Mouse (Mus musculus) CH12.LX (cell line): ENCODE measurements around the gene Gpr146. TPM values are rescaled to one million over a fixed set of nuclear protein-coding genes. Genes with fewer than 3 reads are reported as not detected.

ENCODE experiments used
- DNase-seq: peaks from one replicate; pipeline ENCODE4 v3.0.0-alpha.2; 2013; ENCODE audit errors: extremely low read depth
- H3K27ac ChIP-seq: 2 replicates; pipeline ENCODE4 v1.5.1; 2012; ENCODE audit warnings: low read depth, mild to moderate bottlenecking, control low read depth, moderate library complexity; ENCODE audit not compliant: insufficient read depth
- H3K27me3 ChIP-seq: replicated peaks from 2 replicates; pipeline ENCODE3; 2012; ENCODE audit warnings: inconsistent platforms
- H3K36me3 ChIP-seq, 2 experiments: replicated peaks in 1 of 2; 2 replicates each; pipeline versions ENCODE3 to v1.6.1; 2012; ENCODE audit warnings: inconsistent platforms in 1 of 2, low read length in 1 of 2, mild to moderate bottlenecking in 1 of 2, mixed read lengths in 1 of 2, moderate library complexity in 1 of 2; ENCODE audit not compliant: control insufficient read depth in 1 of 2, insufficient read depth in 1 of 2
- H3K4me1 ChIP-seq, 2 experiments: 2 replicates each; pipeline ENCODE4 v1.6.1; 2012; ENCODE audit warnings: inconsistent platforms in 1 of 2, moderate library complexity in 1 of 2; ENCODE audit not compliant: insufficient read depth in 2 of 2, control insufficient read depth in 1 of 2
- H3K4me2 ChIP-seq: 2 replicates; pipeline ENCODE4 v1.6.1; 2012; ENCODE audit warnings: low read depth, mild to moderate bottlenecking, control low read depth; ENCODE audit not compliant: poor library complexity, insufficient read depth, severe bottlenecking
- H3K4me3 ChIP-seq, 3 experiments: fragments of 150-350 bp in 1 of 3; sonication (generic) in 1 of 3; replicated peaks in 1 of 3; 2 replicates each; pipeline versions ENCODE3 to v1.5.1; 2011 to 2012; ENCODE audit warnings: low read depth in 2 of 3, low read length in 2 of 3, mild to moderate bottlenecking in 2 of 3, moderate library complexity in 2 of 3, control low read depth in 1 of 3, improper control_type of control experiment in 1 of 3, inconsistent platforms in 1 of 3, mixed read lengths in 1 of 3; ENCODE audit not compliant: poor library complexity in 1 of 3
- H3K79me2 ChIP-seq: replicated peaks from 2 replicates; pipeline ENCODE4 v1.6.1; 2012; ENCODE audit warnings: mild to moderate bottlenecking, moderate library complexity; ENCODE audit not compliant: control insufficient read depth, poor library complexity, insufficient read depth, severe bottlenecking; ENCODE audit errors: extremely low read depth
- H3K9ac ChIP-seq: 2 replicates; pipeline ENCODE4 v1.6.1; 2012; ENCODE audit warnings: low read depth, mild to moderate bottlenecking, control low read depth, moderate library complexity; ENCODE audit not compliant: insufficient read depth
- H3K9me3 ChIP-seq: replicated peaks from 2 replicates; pipeline ENCODE3; 2012; ENCODE audit warnings: low read length, inconsistent platforms, mixed read lengths
- BHLHE40 ChIP-seq: IDR thresholded peaks from 2 replicates; pipeline ENCODE4 v1.6.1; 2011; ENCODE audit warnings: mild to moderate bottlenecking, low read depth, low read length, improper control_type of control experiment
- CHD1 ChIP-seq: IDR thresholded peaks from 2 replicates; pipeline ENCODE4 v1.6.1; 2012; ENCODE audit warnings: low read depth, low read length, improper control_type of control experiment, inconsistent platforms
- CTCF ChIP-seq, 2 experiments: IDR thresholded peaks in 1 of 2; conservative IDR thresholded peaks in 1 of 2; 2 replicates each; pipeline ENCODE4 v1.5.1; 2011 to 2012; ENCODE audit warnings: low read depth in 2 of 2, low read length in 2 of 2, improper control_type of control experiment in 1 of 2, inconsistent platforms in 1 of 2, mild to moderate bottlenecking in 1 of 2, moderate library complexity in 1 of 2
- E2F4 ChIP-seq: IDR thresholded peaks from 2 replicates; pipeline ENCODE4 v1.6.1; 2011; ENCODE audit warnings: low read depth, low read length, improper control_type of control experiment; ENCODE audit not compliant: insufficient replicate concordance
- ELF1 ChIP-seq: IDR thresholded peaks from 2 replicates; pipeline ENCODE4 v1.6.1; 2014; ENCODE audit warnings: low read depth, mild to moderate bottlenecking, inconsistent platforms, low read length, improper control_type of control experiment
- EP300 ChIP-seq: IDR thresholded peaks from 2 replicates; pipeline ENCODE4 v1.6.1; 2011; ENCODE audit warnings: low read length, improper control_type of control experiment
- IRF4 ChIP-seq: IDR thresholded peaks from 2 replicates; pipeline ENCODE4 v1.6.1; 2014; ENCODE audit warnings: low read depth, mild to moderate bottlenecking, inconsistent platforms, low read length, improper control_type of control experiment
- JUN ChIP-seq: IDR thresholded peaks from 2 replicates; pipeline ENCODE4 v1.6.1; 2011; ENCODE audit warnings: low read depth, mild to moderate bottlenecking, low read length, improper control_type of control experiment, moderate library complexity; ENCODE audit not compliant: insufficient read depth
- KAT2A ChIP-seq: IDR thresholded peaks from 2 replicates; pipeline ENCODE4 v1.6.1; 2012; ENCODE audit warnings: low read length, improper control_type of control experiment, inconsistent platforms; ENCODE audit not compliant: insufficient replicate concordance
- MAX ChIP-seq: IDR thresholded peaks from 2 replicates; pipeline ENCODE4 v1.6.1; 2011; ENCODE audit warnings: low read length, improper control_type of control experiment
- MAZ ChIP-seq: IDR thresholded peaks from 2 replicates; pipeline ENCODE4 v1.6.1; 2012; ENCODE audit warnings: low read depth, mild to moderate bottlenecking, inconsistent platforms, low read length, improper control_type of control experiment, moderate library complexity
- NRF1 ChIP-seq: IDR thresholded peaks from 2 replicates; pipeline ENCODE4 v1.6.1; 2014; ENCODE audit warnings: low read depth, mild to moderate bottlenecking, inconsistent platforms, low read length, improper control_type of control experiment, moderate library complexity
- PAX5 ChIP-seq: IDR thresholded peaks from 2 replicates; pipeline ENCODE4 v1.6.1; 2012; ENCODE audit warnings: low read length, inconsistent platforms, mixed read lengths
- POLR2A ChIP-seq: IDR thresholded peaks from 2 replicates; pipeline ENCODE4 v1.6.1; 2011; ENCODE audit warnings: low read depth, mild to moderate bottlenecking, improper control_type of control experiment, low read length
- RAD21 ChIP-seq: IDR thresholded peaks from 2 replicates; pipeline ENCODE4 v1.6.1; 2011; ENCODE audit warnings: low read depth, mild to moderate bottlenecking, low read length, improper control_type of control experiment, moderate library complexity
- RCOR1 ChIP-seq: conservative IDR thresholded peaks from 2 replicates; pipeline ENCODE4 v1.6.1; 2012; ENCODE audit warnings: low read depth, mild to moderate bottlenecking, inconsistent platforms, low read length, improper control_type of control experiment
- TBP ChIP-seq: conservative IDR thresholded peaks from 2 replicates; pipeline ENCODE4 v1.6.1; 2011; ENCODE audit warnings: low read depth, low read length, improper control_type of control experiment
- TCF12 ChIP-seq: IDR thresholded peaks from 2 replicates; pipeline ENCODE4 v1.6.1; 2014; ENCODE audit warnings: low read depth, mild to moderate bottlenecking, inconsistent platforms, low read length, improper control_type of control experiment
- UBTF ChIP-seq: IDR thresholded peaks from 2 replicates; pipeline ENCODE4 v1.6.1; 2012; ENCODE audit warnings: low read depth, mild to moderate bottlenecking, inconsistent platforms, low read length, improper control_type of control experiment, moderate library complexity
- USF1 ChIP-seq: IDR thresholded peaks from 2 replicates; pipeline ENCODE4 v1.6.1; 2014; ENCODE audit warnings: low read depth, mild to moderate bottlenecking, inconsistent platforms, low read length, improper control_type of control experiment
- ZKSCAN1 ChIP-seq: IDR thresholded peaks from 2 replicates; pipeline ENCODE4 v1.6.1; 2012; ENCODE audit warnings: low read depth, inconsistent platforms, low read length, improper control_type of control experiment, borderline replicate concordance
- ZMIZ1 ChIP-seq: IDR thresholded peaks from 2 replicates; pipeline ENCODE4 v1.6.1; 2012; ENCODE audit warnings: low read depth, mild to moderate bottlenecking, inconsistent platforms, low read length, improper control_type of control experiment
- ZNF384 ChIP-seq: IDR thresholded peaks from 2 replicates; pipeline ENCODE4 v1.6.1; 2012; ENCODE audit warnings: low read depth, low read length, improper control_type of control experiment, inconsistent platforms
- dilution Hi-C: fragments of 300-500 bp; cut with MboI; formaldehyde crosslinking; loops from 2 replicates; pipeline ENCODE4 v1.14.3; 2020; ENCODE audit warnings: low sequenced_read_pairs; ENCODE audit not compliant: extremely low pct_unique_long_range_greater_than_20kb, extremely low pct_ligation_motif_present
- in situ Hi-C: fragments of 300-500 bp; cut with MboI; formaldehyde crosslinking; loops from 3 replicates; pipeline ENCODE4 v1.14.3; 2019; ENCODE audit warnings: low sequenced_read_pairs, low pct_ligation_motif_present, low pct_unique_long_range_greater_than_20kb, mixed read lengths
- polyA plus RNA-seq: library from polyadenylated mRNA; unstranded; fragments of >175 nt; gene quantifications from 2 replicates; pipeline ENCODE4 v1.2.1, GENCODE M21; 2012; ENCODE audit warnings: low read depth; ENCODE audit not compliant: insufficient read length
- total RNA-seq, 2 experiments: library from RNA; depleted of rRNA; stranded (reverse); fragments of 300-350 nt in 1 of 2; fragments of >200 nt in 1 of 2; gene quantifications; 2 replicates each; pipeline ENCODE4 v1.2.3; 2012 to 2014

Gpr146 gene
- total and polyA plus RNA-seq, 3 experiments = 0.13 TPM; not detected in 2

DNA sequence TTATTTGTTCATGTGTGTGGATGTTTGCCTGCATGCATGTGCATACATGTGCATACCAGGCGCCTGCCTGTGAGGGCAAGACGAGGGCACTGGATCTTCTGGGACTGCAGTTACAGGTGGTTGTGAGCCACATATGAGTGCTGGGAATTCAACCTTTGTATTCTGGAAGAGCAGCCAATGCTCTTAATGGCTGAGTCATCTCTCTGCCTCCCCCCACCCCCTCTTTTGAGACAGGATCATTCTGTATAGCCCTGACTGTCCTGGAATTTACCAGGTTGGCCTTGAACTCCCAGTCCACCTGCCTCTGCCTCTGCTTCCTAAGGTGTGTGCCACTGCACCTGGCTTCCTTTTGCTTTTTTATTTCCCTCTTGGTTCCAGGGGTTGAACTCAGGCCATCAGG, 2.7 kb upstream of the Gpr146 start:
- H3K27ac ChIP-seq = no peak overlapping the region
- no peak overlapping the region for H3K9ac ChIP-seq
- H3K4me1 ChIP-seq = peaks cover 7% of the 10 kb centered on the region in 2 experiments; a peak in 3 of 4 replicates
- H3K36me3 ChIP-seq = peaks cover 0 to 33% of the 10 kb centered on the region in 2 experiments
- H3K27me3 ChIP-seq = no peaks in the 10 kb centered on the region
- in situ Hi-C loops (loop anchor here (25.0 kb wide), 1 partner anchor 87 kb away; the partner anchor contains the start of gene 3110082I17Rik), dilution Hi-C loops (no loop called here)
- H3K79me2 ChIP-seq = no peaks in the 10 kb centered on the region
- H3K4me2 ChIP-seq = no peak overlapping the region
- no peak for DNase-seq
- H3K4me3 ChIP-seq = no peak overlapping the region
- TF ChIP-seq MAX (no peak), KAT2A (no peak), TBP (no peak), EP300 (no peak)
- no peaks in the 10 kb centered on the region for H3K9me3 ChIP-seq

GRCm38 (mm10) chr5:139378271-139378556, 717 bp downstream of the Gpr146 start:
- Histone ChIP-seq H3K4me2 (no peak overlapping the region), H3K4me1 (peaks cover 0 to 18% of the 10 kb centered on the region in 2 experiments; a peak in 2 of 4 replicates), H3K4me3 (no peak overlapping the region), H3K27me3 (no peaks in the 10 kb centered on the region), H3K27ac (no peak overlapping the region), H3K9me3 (no peaks in the 10 kb centered on the region), H3K79me2 (no peaks in the 10 kb centered on the region), H3K36me3 (peaks cover 0 to 32% of the 10 kb centered on the region in 2 experiments), H3K9ac (no peak overlapping the region)
- TF ChIP-seq ZNF384 (no peak), TCF12 (no peak), NRF1 (no peak), IRF4 (no peak), ZMIZ1 (no peak), UBTF (no peak), MAZ (no peak), BHLHE40 (no peak), RAD21 (no peak), ZKSCAN1 (no peak)
- in situ Hi-C loops (no loop called here), dilution Hi-C loops (no loop called here)
- no peak for DNase-seq

DNA sequence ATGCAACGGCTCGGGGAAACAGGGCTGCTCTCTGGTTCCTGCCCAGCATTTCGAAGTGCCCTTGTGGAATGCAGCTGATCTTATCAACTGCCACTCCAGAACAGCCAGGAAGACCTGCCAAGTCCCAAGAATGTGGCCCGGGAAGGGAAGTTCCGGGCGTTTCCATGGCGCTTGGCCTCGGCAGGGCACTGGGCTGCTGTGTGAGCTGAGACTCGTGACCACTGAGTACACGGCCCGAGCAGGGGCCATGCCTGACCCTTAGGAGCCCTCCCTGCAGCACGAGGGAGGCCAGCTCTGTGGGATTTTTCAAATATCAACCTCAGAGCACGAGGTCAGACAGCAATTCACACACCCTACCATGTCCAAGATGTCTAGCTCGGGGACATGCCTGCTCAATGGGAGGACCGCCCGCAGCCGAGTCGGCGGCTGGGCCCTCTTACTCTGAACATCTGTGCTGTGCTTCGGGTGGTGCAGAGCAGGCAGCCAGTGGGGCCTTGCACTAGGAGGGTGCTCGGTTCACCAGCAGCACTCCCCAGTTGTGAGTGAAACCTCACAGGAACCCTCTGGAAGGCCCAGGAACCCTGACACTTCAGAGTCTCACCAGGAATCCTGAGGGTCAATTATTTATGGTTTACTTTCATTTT, 1.6 kb downstream of the Gpr146 start:
- Histone ChIP-seq H3K4me2 (no peak overlapping the region), H3K36me3 (peaks cover 0 to 32% of the 10 kb centered on the region in 2 experiments), H3K79me2 (no peaks in the 10 kb centered on the region), H3K9me3 (no peaks in the 10 kb centered on the region), H3K4me1 (peaks cover 0 to 20% of the 10 kb centered on the region in 2 experiments; a peak in 2 of 4 replicates), H3K27ac (no peak overlapping the region), H3K27me3 (no peaks in the 10 kb centered on the region), H3K9ac (no peak overlapping the region), H3K4me3 (no peak overlapping the region)
- TF ChIP-seq RCOR1 (no peak), ZKSCAN1 (no peak), ELF1 (no peak), POLR2A (no peak), CTCF (conservative IDR thresholded peaks at IDR 0.05 in 1 of 2, IDR thresholded peaks at IDR 0.05 in 1 of 2; ENCODE audit: low read depth in 2 of 2, low read length in 2 of 2) (no peak), MAZ (no peak), EP300 (no peak), BHLHE40 (no peak), E2F4 (no peak), JUN (no peak), USF1 (no peak), CHD1 (no peak), TCF12 (no peak), PAX5 (no peak)
- no peak for DNase-seq
- dilution Hi-C loops (no loop called here), in situ Hi-C loops (no loop called here)
